Mouse (Mus musculus) forelimb bud, embryonic 11.5 days (tissue): ENCODE measurements around the gene Srbd1.

ENCODE experiments used
- DNase-seq: peaks from one replicate; pipeline ENCODE4 v3.0.0-alpha.2; 2012; ENCODE audit warnings: low read depth, low spot score

Srbd1 gene

DNA sequence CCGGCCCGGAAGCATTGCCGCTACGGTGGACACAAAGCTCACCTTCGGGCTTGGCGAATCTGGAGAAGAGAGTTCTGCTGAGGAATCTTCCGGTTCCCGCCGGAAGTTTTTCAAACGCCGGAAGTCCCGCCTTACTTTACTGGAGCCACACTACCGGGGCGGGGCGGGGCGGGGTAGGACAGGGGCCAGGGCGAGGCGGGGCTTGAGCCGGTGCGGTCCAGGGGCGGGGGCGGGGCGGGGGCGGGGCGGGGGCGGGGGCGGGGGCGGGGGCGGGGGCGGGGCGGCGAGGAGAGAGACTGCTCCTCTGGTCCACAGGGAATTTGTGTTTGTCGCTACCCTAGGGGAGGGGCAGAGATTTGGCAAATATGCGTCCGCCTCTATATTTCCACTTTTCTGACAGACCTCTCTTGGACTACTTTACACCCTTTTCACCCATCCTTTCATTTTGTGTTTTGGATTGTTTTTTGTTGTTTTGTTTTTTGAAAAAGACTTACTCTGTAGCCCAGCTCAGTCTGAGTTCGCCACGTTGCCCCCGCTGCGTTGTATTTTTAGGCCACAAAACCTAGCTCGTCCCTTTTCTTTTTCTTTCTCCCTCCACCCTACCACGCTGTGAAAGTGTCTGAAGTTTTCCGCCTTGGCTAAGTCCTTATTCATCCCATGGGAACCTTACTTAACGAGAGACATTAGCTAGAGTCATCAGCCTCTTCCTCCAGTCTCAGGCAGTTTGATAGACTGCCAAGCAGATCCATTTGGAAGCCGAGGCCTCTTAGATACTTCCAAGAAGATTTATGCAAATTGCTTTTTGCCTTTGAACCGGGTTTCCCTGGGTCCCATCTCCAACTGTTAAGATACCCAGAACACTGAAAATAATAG is at the start of gene Srbd1:
TSS of gene Srbd1 (minus strand) at position 97 of the 873 bp plus-strand sequence.
- peak; percentile 93 for DNase-seq

DNA sequence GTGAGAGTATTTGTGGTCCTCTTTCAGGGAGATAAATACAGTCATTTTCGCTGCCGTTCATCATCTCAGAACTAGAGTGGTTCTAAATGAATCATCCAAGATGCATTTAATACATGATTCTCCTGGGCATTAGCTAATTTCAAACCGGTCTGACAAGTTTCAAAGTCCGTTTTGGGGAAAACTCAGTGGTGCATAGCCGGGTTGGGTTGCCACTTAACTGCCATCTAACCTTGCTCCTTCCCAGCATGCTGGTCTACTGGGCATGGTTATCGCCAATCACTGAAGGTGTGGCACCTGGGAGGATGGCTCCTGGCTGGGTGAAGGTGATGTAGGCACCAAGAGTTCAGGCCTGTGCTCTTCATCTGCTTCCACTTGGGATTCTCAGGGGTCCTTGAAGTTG is 49.0 kb upstream of the Srbd1 start:
- DNase-seq, result no peak

DNA sequence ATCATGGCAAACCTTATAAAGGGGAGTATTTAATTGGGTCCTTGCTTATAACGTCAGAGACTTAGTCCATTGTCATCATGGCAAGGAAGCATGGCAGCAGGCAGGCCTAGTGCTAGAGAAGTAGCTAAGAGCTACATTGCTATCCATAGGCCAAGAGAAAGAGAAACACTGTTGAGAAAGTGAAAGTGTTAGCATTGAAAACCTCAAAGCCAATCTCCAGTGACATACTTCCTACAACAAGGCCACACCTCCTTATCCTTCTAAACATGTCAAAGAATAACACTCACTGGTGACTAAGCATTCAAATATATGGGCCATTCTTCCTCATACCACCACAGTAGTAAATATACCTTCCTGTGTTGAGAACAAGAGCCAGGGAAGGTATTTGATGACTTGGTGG is 42.8 kb upstream of the Srbd1 start:
- no peak for DNase-seq

DNA sequence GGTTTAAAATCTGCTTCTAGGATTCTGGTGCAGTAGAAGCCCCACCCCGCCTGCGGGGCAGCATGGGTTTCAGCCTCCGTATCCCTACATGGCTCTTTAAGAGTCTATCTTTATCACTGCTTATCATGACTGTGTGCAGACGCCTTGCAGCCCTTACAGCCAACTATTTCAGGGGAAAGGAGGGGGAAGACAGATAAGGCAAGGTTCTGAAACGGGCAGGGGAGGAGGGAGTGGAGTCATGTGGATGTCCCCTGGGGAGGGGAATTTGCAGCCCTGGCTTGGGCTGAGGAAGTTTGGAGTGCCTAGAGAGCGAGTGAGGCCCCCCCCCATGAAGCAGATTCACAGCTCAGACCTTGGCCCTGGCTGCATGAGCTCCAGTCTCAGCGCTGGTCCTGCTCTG is 40.6 kb upstream of the Srbd1 start:
- DNase-seq, result no peak

DNA sequence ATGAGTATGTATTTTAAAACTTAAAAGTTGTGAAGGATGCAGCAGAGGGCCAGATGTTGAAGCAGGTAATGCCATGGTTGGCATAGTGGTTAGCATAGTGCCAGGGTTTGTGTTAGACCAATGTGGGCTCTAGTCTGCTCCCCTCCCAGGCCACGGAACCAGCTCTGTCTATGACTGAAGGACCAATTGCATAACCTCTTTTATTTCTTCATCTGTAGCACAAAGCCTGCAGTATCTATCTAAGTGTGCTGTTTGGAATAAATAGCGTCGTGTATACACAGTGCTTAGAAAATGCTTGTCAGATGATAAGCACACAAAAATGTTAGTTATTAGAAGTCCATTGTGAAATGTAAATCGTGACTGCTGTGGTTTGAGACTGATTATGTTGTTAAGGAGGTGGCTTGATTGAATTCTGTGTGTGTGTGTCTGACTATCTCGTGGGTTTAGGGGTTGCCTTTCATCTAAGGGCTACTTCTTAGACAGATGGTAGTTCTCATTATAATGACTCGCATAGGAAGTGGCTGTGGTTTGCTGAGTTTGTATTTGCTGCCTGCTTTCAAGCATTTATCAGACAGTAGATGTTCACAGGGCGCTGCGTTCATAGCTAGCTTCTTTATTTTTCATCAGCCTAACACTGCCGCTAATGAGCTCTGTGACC is 39.7 kb upstream of the Srbd1 start:
- DNase-seq, result no peak

DNA sequence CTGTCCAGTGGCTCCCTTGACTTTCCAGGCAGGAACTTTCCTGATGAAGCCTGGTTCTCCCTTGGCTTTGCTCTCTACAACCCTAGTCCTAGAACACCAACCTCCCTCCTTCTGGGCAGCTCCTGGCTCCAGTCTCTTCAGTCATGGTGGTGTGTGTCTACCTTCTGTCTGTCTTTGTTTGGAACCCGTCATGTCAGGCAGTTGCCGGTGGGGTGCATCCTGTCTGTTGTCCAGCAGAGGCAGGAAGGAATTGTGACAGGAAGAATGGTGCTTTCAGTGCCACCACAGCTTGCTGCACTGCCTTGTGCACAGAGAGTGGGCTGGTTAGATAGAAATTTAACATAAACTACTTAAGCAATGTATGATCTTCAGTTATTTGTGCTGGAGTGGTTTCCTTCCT is 38.8 kb upstream of the Srbd1 start:
- DNase-seq, result no peak

DNA sequence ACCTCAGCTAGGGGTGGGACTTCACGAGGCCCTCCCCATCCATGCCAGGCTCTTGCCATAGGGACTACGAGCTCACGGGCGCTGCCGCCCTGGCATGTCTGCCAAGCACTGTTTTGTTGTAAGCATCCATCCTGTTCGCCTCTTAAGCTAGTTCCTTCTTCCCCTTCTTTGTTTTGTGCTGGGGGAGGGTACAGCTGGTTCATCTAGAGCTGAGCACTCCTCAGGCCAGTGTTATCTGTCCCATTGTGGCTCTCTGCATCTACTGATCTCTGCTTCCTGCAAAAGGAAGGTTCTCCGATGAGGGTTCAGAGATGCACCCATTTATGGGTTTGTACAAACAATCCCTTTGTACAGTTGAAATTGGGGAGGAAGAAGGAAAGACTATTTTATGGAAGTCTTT is 31.7 kb upstream of the Srbd1 start:
- DNase-seq, result no peak

DNA sequence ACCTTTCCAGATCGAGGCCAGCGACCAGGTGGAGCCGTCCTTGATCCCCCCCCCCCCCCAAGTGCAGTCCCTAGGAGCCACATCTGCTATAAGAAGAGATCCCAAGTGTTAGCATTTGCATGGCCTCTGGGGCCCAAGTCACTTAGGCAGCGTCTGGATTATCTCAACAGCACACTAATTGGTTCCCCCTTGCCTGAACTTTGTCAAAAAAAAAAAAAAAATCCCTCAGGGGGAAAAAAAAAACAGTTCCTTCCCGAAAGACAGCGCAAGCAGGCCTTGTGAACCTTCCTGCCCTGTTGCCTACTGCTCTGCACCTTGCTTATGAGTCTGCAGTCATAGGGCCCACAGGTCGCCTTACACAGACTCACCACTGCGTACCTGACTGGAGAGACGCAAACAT is 30.5 kb upstream of the Srbd1 start:
- peak; percentile 28 for DNase-seq

DNA sequence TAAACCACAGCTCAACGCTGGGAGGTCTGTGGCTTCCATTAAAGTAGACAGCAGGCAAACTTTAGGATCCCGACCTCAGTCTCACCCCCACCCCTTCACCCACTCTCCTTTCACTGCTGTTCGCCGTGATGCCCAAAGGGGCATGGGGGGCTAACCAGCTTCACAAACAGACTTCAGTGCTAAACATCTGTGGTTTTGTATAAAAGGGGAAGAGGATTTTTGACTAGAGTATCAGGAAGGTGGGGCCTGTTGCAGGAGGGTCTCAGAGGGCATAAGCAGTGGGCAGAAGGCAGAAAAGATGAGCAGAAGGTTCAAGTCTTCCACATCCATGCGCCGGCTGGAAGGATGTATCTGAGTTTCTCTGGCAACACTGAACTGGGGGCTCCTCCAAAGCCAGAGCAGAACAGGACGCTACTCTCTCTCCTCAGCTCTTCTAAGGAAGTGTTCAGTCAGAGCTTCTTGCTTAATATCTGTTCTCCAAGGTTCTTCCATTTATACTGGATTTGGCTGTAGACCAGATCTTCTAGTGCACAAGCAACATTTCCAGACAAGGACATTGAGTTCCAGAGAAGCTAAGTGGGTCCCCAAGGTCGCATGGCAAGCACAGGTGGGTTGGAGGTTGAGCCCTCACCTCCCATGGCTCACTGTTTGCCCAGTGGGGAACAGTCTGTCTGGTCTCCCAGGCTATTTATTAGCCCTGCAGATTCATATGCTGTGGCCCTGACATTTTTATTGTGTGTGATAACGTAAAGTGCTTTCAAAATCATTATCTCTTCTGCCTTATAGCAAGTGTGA is 25.4 kb upstream of the Srbd1 start:
- no peak for DNase-seq

DNA sequence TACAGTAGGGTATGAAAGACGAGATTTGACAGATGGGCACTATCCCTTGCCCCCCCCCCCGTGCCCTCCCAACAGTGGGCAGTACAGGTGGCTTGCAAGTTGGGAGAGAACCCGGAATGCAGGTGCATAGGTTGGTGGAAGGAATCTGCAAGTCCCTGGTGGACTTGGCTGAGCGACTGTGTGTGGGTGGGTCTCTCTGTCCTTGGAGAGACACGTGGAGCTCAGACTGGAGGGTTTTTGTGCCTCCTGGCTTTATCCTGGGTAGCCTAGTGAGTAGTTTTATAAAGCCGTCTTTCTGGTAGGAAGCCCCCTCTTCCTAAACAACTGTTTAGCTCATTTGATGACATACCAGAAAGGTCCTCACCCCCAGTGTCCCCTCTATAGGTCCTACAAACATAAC is 24.1 kb upstream of the Srbd1 start:
- DNase-seq, result no peak

DNA sequence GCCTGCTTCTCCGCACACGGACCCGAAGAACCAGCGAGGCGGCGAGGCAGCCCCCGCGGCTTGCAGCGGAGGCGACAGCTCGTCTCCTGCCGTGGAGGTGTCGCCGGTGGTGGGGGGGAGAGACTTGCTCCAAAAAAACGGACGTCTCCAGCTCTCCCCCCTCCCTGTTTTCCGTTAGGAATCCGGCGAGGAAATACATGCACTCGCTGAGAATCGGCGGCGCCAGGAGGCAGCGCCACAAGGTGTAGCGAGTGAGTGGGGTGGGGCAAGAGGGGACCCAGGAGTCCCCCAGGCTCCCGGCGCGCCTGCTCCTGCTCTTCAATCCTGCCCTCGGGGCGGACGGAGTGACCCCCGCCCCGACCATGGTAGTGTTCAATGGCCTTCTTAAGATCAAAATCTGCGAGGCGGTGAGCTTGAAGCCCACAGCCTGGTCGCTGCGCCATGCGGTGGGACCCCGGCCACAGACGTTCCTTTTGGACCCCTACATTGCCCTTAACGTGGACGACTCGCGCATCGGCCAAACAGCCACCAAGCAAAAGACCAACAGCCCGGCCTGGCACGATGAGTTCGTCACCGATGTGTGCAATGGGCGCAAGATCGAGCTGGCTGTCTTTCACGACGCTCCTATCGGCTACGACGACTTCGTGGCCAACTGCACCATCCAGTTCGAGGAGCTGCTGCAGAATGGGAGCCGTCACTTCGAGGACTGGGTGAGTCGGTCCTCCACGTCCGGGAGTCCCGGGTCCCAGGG is 23.4 kb upstream of the Srbd1 start:
- no peak for DNase-seq

DNA sequence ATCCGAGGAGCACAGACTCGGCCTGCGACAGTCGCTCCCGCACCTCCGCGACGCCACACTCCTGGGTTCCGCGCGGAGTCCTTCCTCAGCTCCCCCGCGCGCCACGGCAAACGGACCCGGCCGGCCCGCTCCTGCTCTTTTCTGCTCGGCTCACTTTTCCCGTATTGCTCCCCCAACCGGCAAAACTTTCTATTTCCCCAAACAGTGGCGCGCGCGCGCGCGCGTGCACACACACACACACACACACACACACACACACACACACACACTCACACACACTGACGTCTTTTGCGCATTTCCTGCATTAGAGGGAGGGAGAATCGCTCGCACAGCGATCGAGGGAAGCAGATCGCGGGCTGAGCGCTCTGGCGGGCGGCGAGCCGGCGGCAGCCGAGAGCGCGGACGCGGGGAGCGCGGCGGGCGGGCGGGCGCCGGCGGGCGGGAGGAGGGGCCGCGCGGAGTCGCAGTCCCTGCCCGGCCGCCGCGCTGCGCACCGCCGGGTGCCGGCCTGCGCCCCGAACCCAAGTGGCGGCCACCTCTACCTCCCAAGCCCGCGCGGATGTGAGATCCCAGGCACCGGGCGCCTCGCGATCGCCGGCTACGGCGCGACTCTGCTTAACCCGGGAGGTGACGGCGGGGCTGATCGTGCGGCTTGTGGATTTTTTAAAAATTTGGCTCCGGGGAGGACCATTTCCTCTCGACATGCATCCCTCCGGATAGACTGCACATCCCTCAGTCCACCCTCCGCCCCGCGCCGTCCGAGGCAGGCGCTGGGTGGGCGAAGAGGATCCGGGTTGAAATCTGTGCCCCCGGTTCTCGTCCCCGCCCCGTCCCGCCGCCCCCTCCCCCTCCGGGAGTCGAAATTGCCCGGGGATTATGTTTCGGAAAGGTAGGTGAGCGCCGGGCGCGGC is 22.6 kb upstream of the Srbd1 start, which contains the start of gene Prkce:
TSS of gene Prkce (plus strand) at position 466 of the 911 bp plus-strand sequence.
- peak; percentile 90 for DNase-seq

DNA sequence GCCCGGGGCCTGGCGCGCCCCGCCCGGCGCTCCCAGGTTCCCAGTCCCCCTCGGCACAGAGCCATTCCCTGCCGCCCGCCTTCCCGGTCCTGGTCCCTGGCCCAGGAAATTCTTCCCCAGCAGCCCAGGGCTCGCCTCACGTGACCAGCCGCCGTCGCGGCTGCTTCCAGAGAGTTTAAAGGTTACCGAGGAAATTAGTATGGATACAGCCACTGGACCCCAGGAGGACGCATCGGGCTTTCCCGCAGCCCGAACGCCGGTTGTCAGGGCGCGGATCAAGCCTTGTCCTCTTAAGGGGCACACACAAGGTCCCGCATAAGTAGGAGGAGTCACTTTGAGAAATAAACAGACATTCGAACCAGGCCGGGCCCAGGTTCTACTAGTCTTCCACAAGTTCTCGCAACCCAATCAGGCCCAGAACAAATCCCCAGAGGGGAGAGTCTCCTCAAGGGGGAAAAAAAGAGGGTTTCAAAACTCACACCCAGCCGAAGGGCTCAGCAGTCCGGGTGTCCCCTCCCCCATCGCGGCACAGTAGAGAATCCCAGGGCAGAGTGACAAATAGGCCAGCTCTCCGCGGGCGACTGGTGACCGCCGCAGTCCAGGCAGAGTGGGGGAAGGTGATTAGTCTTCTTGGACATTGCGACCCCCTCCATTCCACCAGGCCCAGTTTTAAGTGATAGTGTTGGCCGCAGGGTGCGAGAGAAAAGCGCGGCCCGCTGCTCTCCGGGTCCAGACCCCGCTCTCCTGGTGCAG is 21.8 kb upstream of the Srbd1 start:
- DNase-seq, result peak; percentile 60

DNA sequence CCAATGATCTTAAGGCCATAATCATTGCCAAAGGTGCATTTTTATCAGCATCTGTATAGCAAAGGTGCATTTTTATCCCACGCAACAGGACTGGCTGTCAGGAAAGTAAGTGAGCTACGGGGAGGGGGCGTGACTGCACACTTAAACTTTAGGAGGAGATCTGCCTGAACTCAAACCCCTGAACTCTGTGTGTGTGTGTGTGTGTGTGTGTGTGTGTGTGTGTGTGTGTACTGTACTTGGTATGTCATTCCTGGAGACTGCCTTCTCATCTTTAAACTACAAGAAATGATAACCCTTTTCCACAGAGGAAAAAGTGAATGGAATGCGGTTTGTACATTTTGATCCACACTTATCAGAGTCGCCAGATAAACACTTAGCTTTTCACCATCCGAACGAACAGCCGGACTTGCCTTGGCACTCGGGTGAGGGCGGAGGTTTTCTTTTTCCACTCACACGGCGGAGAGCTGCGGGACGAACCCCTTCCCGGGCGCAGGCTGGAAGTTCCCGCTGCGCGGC is 21.1 kb upstream of the Srbd1 start:
- DNase-seq, result peak; percentile 39

DNA sequence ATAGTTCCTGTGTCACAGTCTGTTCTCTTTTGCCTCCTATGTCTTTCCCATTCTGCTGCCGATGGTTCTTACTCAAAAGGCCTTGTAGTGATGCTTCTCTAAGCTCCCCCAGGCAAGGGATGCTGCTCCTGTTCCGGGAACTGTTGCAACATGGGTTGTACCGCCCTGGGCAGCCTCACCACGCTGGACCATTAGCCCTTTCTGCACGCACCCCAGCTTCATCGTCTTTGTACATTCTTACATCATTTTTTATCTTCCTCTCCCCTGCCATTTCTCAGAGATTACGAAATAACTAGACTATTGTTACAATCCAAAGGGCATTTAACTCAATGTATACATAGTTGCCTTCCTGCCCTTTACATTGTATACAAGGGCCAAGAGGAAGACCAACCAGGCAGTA is 19.4 kb upstream of the Srbd1 start:
- no peak for DNase-seq

DNA sequence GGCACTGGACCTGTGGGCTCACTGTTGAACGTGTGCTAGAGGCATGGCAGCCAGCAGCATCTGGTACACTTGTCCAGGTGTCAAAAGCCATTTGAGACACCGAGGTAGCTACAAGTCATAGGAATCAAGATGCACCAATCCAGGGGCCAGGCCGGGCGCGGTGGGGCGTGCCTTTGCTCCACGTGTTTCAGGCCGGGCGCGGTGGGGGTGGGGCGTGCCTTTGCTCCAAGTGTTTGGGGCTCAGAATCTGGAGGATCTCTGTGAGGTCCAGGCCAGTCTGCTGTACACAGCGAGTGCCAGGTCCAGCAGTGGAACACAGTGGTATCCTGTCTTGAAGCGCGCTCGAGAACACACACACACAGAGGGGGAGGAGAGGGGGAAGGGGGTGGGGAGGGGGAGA is 17.7 kb upstream of the Srbd1 start:
- no peak for DNase-seq

DNA sequence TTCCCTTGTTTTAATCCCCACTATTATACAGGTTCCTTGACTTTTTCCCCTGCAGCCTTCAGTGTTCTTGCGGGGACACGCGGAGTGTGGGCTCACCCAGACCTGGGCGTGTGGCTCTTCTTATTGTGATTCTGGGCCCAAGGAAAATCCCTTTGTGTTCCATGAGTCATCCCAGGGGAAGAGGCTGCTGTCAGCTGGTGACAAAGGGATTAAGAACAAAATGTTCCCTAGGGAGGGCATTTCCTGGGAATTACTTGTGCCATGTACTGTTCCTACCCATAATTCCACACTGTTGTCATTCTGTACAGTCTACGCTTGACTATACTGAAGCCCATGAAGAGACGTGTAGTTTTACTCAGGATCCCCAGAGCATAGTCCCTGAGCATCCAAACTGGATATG is 12.0 kb upstream of the Srbd1 start:
- no peak for DNase-seq

DNA sequence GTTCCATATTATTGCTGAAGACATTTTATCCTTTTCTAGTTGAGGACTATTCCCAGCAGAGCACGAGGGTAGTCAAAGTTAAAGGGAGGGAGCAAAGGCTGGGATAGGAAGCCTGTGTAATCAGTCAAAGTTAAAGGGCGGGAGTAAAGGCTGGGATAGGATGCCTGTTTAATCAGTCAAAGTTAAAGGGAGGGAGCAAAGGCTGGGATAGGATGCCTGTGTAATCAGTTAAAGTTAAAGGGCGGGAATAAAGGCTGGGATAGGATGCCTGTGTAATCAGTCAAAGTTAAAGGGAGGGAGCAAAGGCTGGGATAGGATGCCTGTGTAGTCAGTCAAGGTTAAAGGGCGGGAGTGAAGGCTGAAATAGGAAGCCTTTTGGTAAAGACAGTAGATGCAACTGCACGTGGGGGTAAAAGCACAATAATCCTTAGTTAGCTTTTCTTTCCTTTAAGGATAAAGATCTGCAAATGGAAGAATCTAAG is 5.9 kb upstream of the Srbd1 start:
- peak; percentile 86 for DNase-seq

DNA sequence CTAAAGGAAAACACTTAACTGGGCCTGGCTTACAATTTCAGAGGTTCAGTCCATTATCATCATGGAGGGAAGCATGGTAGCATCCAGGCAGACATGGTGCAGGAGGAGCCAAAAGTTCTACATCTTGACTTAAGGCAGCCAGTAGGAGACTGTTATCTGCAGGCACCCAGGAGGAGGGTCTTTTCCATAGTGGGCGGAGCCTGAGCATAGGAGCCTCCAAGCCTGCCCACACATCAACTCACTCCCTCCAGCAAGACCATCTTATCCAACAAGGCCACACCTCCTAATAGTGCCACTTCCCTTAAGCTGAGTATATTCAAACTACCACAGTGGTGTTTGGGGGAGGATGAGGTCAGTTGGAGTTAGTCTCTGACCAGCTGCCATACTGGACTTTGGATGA is 4.8 kb upstream of the Srbd1 start:
- no peak for DNase-seq
